Mouse (Mus musculus): ENCODE measurements around the gene Cdk15. TPM values are rescaled to one million over a fixed set of nuclear protein-coding genes. Genes with fewer than 3 reads are reported as not detected.

The Cdk15 gene
- polyA plus RNA-seq (2017; shearing (Covaris generic)), result not detected

DNA sequence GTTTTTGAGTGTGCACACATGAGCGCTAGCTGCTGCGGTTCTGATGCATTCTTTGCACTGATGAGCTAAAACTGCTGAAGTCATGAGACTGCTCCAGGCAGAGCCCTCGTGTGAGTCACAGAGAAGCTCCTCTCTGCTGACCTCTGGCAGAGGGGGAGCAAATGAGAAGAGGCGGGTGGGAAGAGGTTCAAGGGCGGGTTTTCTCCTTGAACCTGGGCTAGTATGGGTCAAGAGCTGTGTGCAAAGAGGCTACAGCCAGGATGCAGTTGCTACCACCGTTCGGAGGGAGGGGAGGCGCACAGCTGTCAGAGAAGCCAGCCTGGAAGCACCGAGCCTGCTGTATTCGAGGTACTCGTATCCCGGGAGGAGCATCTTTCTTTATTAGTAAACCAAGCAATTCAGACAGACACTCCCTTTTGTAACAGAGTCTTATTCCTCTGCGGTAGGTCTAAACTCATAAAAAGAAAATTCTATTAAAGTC is at the start of gene Cdk15:
Gene Cdk15 (plus strand): TSS at position 156 of the 481 bp plus-strand sequence.

GRCm38 (mm10) chr1:59236856-59237441 is 19.8 kb upstream of the Cdk15 start, which contains the start of gene Als2:
Gene Als2, minus strand, starts transcription at chr1:59237231.

Other genes starting within 250 kb of the Cdk15 start
- gene C2cd6, start 162.0 kb upstream of the Cdk15 start, polyA plus RNA-seq (2017; shearing (Covaris generic)), result 0.17 TPM
- 8.7 TPM for gene Tmem237, start 136.5 kb upstream of the Cdk15 start, polyA plus RNA-seq (2017; shearing (Covaris generic))
- not detected for gene Mpp4, start 93.5 kb upstream of the Cdk15 start, polyA plus RNA-seq (2017; shearing (Covaris generic))
- 14.6 TPM for gene Als2, start 19.7 kb upstream of the Cdk15 start, polyA plus RNA-seq (2017; shearing (Covaris generic))
- not detected for gene Fzd7, start 225.5 kb downstream of the Cdk15 start, polyA plus RNA-seq (2017; shearing (Covaris generic))